Mouse (Mus musculus) olfactory bulb, adult 2 months (tissue): Measurements from ENCODE around the gene Cacna1d. TPM values are rescaled to one million over a fixed set of nuclear protein-coding genes. Genes with fewer than 3 reads are reported as not detected.
A peak's percentile ranks its signal among the peaks of the same experiment; 100 is the strongest.

Source experiments
- H3K27ac ChIP-seq: fragments of 200-500 bp; 2 replicates; pipeline ENCODE4 v1.5.1; 2012; ENCODE audit warnings: low read depth, low read length; ENCODE audit not compliant: insufficient read depth
- H3K4me1 ChIP-seq: fragments of 200-500 bp; 2 replicates; pipeline ENCODE4 v1.6.1; 2012; ENCODE audit warnings: low read length; ENCODE audit not compliant: control insufficient read depth, insufficient read depth
- H3K4me3 ChIP-seq: fragments of 200-500 bp; 2 replicates; pipeline ENCODE4 v1.5.1; 2012; ENCODE audit warnings: mild to moderate bottlenecking, low read depth, low read length, moderate library complexity; ENCODE audit not compliant: insufficient read depth
- CTCF ChIP-seq: fragments of 200-500 bp; IDR thresholded peaks from 2 replicates; pipeline ENCODE4 v1.5.1; 2012; ENCODE audit warnings: low read depth, mild to moderate bottlenecking, low read length, moderate library complexity; ENCODE audit not compliant: insufficient read depth
- POLR2A ChIP-seq: fragments of 200-500 bp; IDR thresholded peaks from 2 replicates; pipeline ENCODE4 v1.6.1; 2012; ENCODE audit warnings: mild to moderate bottlenecking, low read depth, low read length, moderate library complexity; ENCODE audit not compliant: insufficient read depth
- whole genome bisulfite sequencing: fragments of 180-500 bp; shearing (Covaris S2); methylation state at CpG from one replicate; pipeline ENCODE4 v1.1.7; 2018; 5-methylcytosine and 5-hydroxymethylcytosine counted together
- polyA plus RNA-seq: library from polyadenylated mRNA; stranded (reverse); fragments of >200 nt; gene quantifications from 2 replicates; pipeline ENCODE4 v1.2.4, GENCODE M21; 2012; ENCODE audit warnings: low replicate concordance; ENCODE audit not compliant: missing spikeins, insufficient read depth, insufficient read length

Cacna1d gene
- polyA plus RNA-seq, 1 experiment = 140 TPM

DNA sequence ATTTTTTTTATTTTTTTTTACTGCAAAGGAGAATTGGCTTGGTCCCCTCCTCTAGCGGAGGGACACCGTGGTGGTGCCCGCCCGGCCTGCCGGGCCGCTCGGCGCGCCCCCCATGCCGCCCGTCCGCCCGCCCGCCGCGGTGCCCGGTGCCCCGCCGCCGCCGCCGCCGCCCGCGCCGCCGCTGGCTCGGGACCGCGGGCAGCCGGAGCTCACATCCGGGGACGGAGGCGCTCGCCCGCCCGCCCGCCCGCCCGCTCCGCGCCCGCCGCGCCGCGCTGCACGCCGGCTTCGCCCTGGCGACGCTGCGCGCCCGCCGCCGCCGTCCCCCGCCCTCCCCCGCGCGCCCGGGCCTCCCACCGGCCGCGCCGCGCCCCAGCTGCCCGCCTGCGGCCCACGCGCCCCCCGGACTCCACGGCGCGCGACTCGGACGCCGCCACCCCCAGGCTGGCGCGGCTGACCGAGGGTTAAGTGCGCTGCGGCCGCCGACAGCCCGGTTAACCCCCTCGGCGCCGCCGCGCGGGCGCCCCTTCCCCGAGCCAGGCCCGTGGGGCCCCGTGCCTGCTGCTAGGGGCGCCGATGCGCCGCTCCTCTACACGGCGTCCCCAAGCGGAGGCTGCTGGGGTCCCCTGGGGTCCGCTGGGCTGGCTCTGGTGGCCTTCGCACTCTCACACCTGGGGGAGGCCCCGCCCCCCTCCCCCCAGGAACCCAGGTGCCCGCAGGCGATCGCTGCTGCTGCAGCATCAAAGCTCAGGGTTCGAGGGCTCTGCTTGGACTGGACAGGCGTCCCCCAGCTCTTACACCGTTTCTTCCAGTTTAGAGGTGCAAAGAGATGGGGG, 137.7 kb downstream of the Cacna1d start:
- Histone ChIP-seq H3K4me3 (peak overlapping the region; percentile 89), H3K4me1 (peaks cover 6% of the 10 kb centered on the region), H3K27ac (peak overlapping the region; percentile 91)
- no peak for TF ChIP-seq CTCF
- no peak for TF ChIP-seq POLR2A
- 18% methylated on average over 113 of the region's 114 CpGs for WGBS

DNA sequence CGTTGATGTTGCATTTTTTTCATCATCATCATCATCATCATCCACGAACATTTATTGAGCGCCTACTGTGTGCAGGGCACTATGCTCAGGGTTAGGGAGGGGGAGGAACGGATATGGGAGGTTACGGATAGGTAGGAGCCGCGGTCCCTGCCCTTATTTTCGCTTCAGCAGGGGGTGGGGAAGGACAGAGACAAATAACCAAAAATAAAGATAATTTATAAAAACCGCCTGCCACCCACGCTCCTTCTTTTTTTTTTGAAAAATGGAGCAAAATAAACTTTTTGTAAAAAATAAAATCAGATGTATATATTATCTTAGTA, 138.3 kb downstream of the Cacna1d start:
- TF ChIP-seq CTCF (no peak), POLR2A (no peak)
- H3K27ac ChIP-seq = peak overlapping the region; percentile 81
- peaks cover 8% of the 10 kb centered on the region for H3K4me1 ChIP-seq
- WGBS = 1% methylated on average over 10 of the region's 10 CpGs
- peak overlapping the region; percentile 63 for H3K4me3 ChIP-seq

- Histone ChIP-seq H3K4me1 (peaks cover 8% of the 10 kb centered on the region), H3K27ac (peak overlapping the region; percentile 81), H3K4me3 (peak overlapping the region; percentile 63)
- WGBS = 1% methylated on average over 31 of the region's 31 CpGs
- no peak for TF ChIP-seq CTCF
- no peak for TF ChIP-seq POLR2A
These were observed 138.9 kb downstream of the Cacna1d start for GRCm38 (mm10) chr14:30352061-30352950.

DNA sequence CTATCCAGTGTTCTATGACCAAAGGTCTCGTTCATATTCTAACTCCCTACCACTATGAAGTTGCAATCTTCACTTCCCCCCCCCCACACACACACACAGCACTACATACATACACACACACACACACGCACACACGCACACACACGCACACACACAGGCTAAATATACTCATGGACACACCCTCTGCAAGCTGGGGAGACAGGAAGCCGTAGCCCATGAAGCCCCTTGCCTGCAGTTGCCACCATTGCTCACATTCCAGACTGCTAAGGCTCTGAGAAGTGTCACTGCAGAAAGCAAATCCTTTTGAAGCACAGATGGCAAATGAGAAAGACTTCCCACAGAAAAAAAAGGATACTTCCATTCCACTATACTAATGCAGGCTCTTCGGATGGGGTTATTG, 141.0 kb downstream of the Cacna1d start:
- peaks cover 11% of the 10 kb centered on the region for H3K4me1 ChIP-seq
- peak overlapping the region; percentile 30 for H3K4me3 ChIP-seq
- 50% methylated on average over 6 of the region's 6 CpGs for WGBS
- TF ChIP-seq CTCF = no peak
- no peak for TF ChIP-seq POLR2A
- H3K27ac ChIP-seq = 0 out of 2 replicates have a peak overlapping the region, but pooled peaks have one; percentile 48

DNA sequence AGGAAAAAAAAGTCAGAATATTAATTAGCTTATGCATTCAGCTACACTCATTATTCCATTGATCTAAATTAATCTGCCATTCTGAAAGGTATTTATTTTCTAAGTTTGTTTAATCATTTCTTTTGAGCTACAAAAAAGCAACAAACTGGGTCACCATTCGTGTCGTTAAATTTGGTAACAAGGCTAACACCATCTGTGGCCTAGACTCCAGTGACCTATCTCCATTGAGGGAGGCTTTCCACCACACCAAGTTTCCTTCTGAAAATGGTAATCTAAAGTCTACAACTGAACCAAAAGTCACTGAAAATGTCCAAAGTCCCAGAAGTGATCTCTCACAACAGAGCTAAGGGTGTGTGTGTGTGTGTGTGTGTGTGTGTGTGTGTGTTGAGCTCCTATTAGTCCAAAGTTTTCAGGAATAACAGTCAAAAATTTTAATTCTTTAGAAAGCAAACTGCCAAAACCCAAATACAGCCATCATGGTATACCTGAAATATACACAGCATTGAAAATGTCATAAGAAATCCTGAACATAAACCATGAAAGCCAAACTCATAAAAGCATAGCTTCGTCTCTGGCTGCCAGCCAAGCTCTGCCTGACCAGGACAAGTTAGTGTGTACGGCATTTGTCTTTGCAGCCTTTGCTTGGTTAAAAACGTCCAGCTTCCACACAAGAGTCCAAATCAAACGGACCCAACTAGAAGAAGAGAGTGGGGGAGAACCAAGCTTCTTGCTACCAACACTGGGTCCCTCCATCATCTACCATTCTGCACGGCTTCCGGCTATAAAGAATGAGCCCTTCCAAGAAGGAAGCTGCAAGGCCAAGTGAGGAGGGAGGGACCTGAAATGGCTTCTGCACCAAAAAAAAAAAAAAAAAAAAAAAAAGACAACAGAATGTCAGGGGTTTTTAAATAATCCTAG, 146.0 kb downstream of the Cacna1d start:
- TF ChIP-seq POLR2A (no peak), CTCF (no peak)
- H3K4me3 ChIP-seq = no peak overlapping the region
- H3K4me1 ChIP-seq = peaks cover 29% of the 10 kb centered on the region
- 53% methylated on average over 8 of the region's 8 CpGs for WGBS
- H3K27ac ChIP-seq = no peak overlapping the region

DNA sequence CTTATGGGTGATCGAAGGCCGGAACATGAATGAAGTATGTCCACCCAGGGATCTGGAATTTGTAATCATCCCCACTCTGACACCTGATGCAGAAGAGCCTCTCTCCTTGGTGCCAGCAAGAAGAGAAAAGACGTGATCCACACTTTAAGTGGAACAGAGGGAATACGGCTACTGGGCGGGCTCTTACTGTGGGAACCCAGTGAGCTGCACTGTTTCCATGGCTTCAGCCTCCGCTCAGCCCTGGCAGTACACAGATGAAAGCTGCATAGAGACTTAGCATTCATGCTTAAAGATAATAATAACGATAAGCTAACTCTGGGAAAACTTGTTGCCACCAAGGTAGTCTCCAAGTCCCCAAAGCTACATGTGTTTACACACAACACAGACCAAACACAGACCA, 147.5 kb downstream of the Cacna1d start:
- TF ChIP-seq POLR2A (no peak), CTCF (no peak)
- 37% methylated on average over 7 of the region's 7 CpGs for WGBS
- H3K27ac ChIP-seq = no peak overlapping the region

GRCm38 (mm10) chr14:30341825-30342590, 149.2 kb downstream of the Cacna1d start:
- WGBS = 82% methylated on average over 12 of the region's 12 CpGs
- H3K4me1 ChIP-seq = peaks cover 33% of the 10 kb centered on the region
- no peak for TF ChIP-seq CTCF
- no peak for TF ChIP-seq POLR2A
- no peak overlapping the region for H3K4me3 ChIP-seq
- H3K27ac ChIP-seq = no peak overlapping the region

More for the DNA sequence above, 147.5 kb downstream of the Cacna1d start:
- Histone ChIP-seq H3K4me1 (peaks cover 31% of the 10 kb centered on the region), H3K4me3 (no peak overlapping the region)

- Histone ChIP-seq H3K27ac (no peak overlapping the region), H3K4me3 (no peak overlapping the region), H3K4me1 (peaks cover 33% of the 10 kb centered on the region)
- TF ChIP-seq CTCF (no peak), POLR2A (no peak)
- 78% methylated on average over 3 of the region's 3 CpGs for WGBS
These were observed 151.1 kb downstream of the Cacna1d start for GRCm38 (mm10) chr14:30340140-30340539.
